Mouse (Mus musculus): ENCODE measurements at regions not wholly inside any gene's neighbourhood (a gene's known extent, or its start where the extent isn't known, plus 50 kb on each side); places are given as distances from the start of the nearest gene placed in this dataset.
"Not testable (repeated sequence)": the region's sequence is repeated elsewhere in the genome, so short reads cannot be mapped to it uniquely, and the experiment has no call there.

DNA sequence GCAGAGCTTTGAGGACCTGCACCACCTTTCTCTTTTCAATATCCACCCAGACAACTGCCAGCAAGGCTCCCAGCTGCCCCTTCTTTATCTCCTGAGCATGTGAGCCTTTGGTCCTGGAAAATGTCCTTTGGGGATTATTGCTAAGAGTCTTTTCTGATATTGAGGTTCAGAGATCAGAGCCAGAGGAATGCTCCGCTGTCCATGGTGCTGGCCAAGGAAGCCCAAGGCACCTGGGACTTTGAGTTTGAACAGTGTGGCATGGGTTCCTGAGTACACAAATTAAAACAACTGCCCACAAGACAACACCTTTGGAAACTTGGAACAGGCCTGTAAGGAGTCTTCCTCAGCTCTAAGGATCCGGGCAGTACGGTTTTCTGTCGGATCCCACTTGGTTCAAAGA is 52.6 kb upstream of the Slc28a3 start:
- Histone ChIP-seq H3K27me3 (ENCODE audit: control insufficient read depth, insufficient read depth, low read length) (no peaks in the 10 kb centered on the region), H3K9me3 (ENCODE audit: control insufficient read depth, low read length) (no peaks in the 10 kb centered on the region), H3K4me3 (ENCODE audit: low read depth, low read length) (no peak overlapping the region), H3K9ac (ENCODE audit: low read depth, low read length) (no peak overlapping the region), H3K36me3 (ENCODE audit: control insufficient read depth, insufficient read depth, low read length) (no peaks in the 10 kb centered on the region), H3K4me1 (replicated peaks; ENCODE audit: control insufficient read depth, insufficient read depth, low read length) (no peaks in the 10 kb centered on the region), H3K4me2 (replicated peaks; ENCODE audit: low read depth, low read length) (no peak overlapping the region), H3K27ac (ENCODE audit: low read depth, low read length) (no peak overlapping the region)
- DNase-seq (ENCODE audit: low spot score) = peak; percentile 42
- ATAC-seq (ENCODE audit: low FRiP score) = no peak
- WGBS = 77% methylated on average over 4 of the region's 4 CpGs

DNA sequence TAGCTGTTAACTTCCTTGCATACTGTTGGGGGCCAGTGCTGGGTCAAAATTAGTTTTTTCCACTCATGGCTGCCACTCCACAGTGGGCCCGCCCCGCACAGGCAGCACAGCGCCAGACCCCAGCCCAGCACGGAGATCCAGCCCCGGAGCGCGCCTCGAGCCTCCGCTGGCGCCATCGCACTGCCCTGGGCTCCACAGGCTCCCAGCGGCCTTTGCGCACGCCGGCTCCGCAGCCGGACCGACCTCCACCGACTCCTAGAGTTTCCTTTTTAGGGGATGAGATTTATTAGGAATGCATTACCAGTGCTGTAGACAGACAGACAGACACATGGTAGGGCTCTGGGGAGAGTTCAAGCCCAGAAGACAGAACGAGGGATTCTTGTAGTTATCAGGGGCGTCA is 58.0 kb upstream of the Slc28a3 start:
- Histone ChIP-seq H3K36me3 (ENCODE audit: control insufficient read depth, insufficient read depth, low read length) (no peaks in the 10 kb centered on the region), H3K27me3 (ENCODE audit: control insufficient read depth, insufficient read depth, low read length) (no peaks in the 10 kb centered on the region), H3K27ac (ENCODE audit: low read depth, low read length) (no peak overlapping the region), H3K4me1 (replicated peaks; ENCODE audit: control insufficient read depth, insufficient read depth, low read length) (0 out of 2 replicates have a peak, but pooled peaks cover 4% of the 10 kb centered on the region), H3K4me3 (ENCODE audit: low read depth, low read length) (no peak overlapping the region), H3K9ac (ENCODE audit: low read depth, low read length) (no peak overlapping the region), H3K9me3 (ENCODE audit: control insufficient read depth, low read length) (no peaks in the 10 kb centered on the region), H3K4me2 (replicated peaks; ENCODE audit: low read depth, low read length) (peak overlapping the region; percentile 9)
- WGBS = 53% methylated on average over 21 of the region's 21 CpGs
- no peak for ATAC-seq (ENCODE audit: low FRiP score)
- no peak for DNase-seq (ENCODE audit: low spot score)

DNA sequence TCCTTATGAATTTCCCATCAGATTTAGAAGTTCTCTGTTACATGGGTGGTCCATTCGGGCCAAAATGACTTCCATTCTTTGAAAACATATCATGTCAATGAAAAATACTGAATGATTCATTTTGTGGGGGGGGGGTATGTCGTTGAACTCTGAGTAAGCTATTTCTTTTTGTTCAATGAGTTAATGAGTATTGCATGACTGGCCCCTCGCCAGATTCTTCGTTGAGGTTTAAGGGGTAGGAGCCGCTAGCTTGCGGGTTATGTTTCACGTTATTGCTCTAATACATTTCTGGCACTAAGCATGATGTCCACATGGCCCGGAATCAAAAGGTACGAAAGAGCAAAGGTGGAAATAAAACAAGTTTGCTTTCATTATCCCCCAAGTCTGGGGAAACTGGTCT is 59.5 kb upstream of the Slc28a3 start:
- DNase-seq (ENCODE audit: low spot score) (no peak), ATAC-seq (ENCODE audit: low FRiP score) (no peak)
- H3K4me2 ChIP-seq (replicated peaks; ENCODE audit: low read depth, low read length) = no peak overlapping the region
- 0 out of 2 replicates have a peak, but pooled peaks cover 4% of the 10 kb centered on the region for H3K4me1 ChIP-seq (replicated peaks; ENCODE audit: control insufficient read depth, insufficient read depth, low read length)
- no peaks in the 10 kb centered on the region for H3K9me3 ChIP-seq (ENCODE audit: control insufficient read depth, low read length)
- no peak overlapping the region for H3K4me3 ChIP-seq (ENCODE audit: low read depth, low read length)
- H3K9ac ChIP-seq (ENCODE audit: low read depth, low read length) = no peak overlapping the region
- no peak overlapping the region for H3K27ac ChIP-seq (ENCODE audit: low read depth, low read length)
- WGBS = 83% methylated on average over 9 of the region's 9 CpGs
- H3K27me3 ChIP-seq (ENCODE audit: control insufficient read depth, insufficient read depth, low read length) = no peaks in the 10 kb centered on the region
- H3K36me3 ChIP-seq (ENCODE audit: control insufficient read depth, insufficient read depth, low read length) = no peaks in the 10 kb centered on the region

DNA sequence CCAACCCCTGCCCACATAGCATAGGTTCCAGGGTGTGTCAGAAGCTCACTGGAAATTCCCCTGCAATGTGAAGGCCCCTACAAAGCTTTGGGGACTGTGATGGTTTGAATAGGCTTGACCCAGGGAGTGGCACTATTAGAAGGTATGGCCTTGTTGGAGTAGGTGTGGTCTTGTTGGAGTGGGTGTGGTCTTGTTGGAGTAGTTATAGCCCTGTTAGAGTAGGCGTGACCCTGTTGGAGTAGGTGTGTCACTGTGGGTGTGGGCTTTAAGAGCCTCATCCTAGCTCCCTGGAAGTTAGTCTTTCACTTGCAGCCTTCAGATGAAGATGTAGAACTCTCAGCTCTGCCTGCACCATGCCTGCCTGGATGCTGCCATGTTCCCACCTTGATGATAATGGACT is 64.9 kb upstream of the Slc28a3 start:
- H3K4me3 ChIP-seq (ENCODE audit: low read depth, low read length); H3K4me1 ChIP-seq (replicated peaks; ENCODE audit: control insufficient read depth, insufficient read depth, low read length); H3K9ac ChIP-seq (ENCODE audit: low read depth, low read length); DNase-seq (ENCODE audit: low spot score); H3K27me3 ChIP-seq (ENCODE audit: control insufficient read depth, insufficient read depth, low read length); H3K36me3 ChIP-seq (ENCODE audit: control insufficient read depth, insufficient read depth, low read length); H3K27ac ChIP-seq (ENCODE audit: low read depth, low read length); ATAC-seq (ENCODE audit: low FRiP score); H3K4me2 ChIP-seq (replicated peaks; ENCODE audit: low read depth, low read length); H3K9me3 ChIP-seq (ENCODE audit: control insufficient read depth, low read length): not testable (repeated sequence)
- WGBS = 78% methylated on average over 1 of the region's 1 CpGs

DNA sequence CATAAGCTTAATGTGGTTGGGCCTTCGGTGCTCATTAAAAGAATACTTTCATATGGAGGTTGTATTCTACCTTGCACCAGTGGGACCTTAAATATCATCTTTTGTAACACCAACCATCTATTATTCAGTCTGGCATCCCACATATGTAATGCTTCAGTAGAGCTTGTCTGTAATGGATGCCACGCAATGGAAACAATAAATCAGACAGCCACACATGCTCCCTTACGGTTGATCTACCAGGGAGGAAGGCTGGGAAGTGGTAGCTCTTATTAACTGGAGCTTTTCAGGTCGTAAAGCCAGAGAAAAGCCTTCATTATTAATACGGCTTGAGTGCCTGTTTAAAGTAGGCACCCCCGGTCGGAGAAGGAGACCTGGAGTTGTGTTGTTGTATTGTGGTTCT is 66.8 kb upstream of the Slc28a3 start:
- Histone ChIP-seq H3K9ac (ENCODE audit: low read depth, low read length) (no peak overlapping the region), H3K27ac (ENCODE audit: low read depth, low read length) (no peak overlapping the region), H3K4me2 (replicated peaks; ENCODE audit: low read depth, low read length) (no peak overlapping the region), H3K9me3 (ENCODE audit: control insufficient read depth, low read length) (no peaks in the 10 kb centered on the region), H3K4me3 (ENCODE audit: low read depth, low read length) (no peak overlapping the region), H3K27me3 (ENCODE audit: control insufficient read depth, insufficient read depth, low read length) (no peaks in the 10 kb centered on the region), H3K36me3 (ENCODE audit: control insufficient read depth, insufficient read depth, low read length) (no peaks in the 10 kb centered on the region), H3K4me1 (replicated peaks; ENCODE audit: control insufficient read depth, insufficient read depth, low read length) (no peaks in the 10 kb centered on the region)
- WGBS = 78% methylated on average over 7 of the region's 7 CpGs
- no peak for ATAC-seq (ENCODE audit: low FRiP score)
- no peak for DNase-seq (ENCODE audit: low spot score)

DNA sequence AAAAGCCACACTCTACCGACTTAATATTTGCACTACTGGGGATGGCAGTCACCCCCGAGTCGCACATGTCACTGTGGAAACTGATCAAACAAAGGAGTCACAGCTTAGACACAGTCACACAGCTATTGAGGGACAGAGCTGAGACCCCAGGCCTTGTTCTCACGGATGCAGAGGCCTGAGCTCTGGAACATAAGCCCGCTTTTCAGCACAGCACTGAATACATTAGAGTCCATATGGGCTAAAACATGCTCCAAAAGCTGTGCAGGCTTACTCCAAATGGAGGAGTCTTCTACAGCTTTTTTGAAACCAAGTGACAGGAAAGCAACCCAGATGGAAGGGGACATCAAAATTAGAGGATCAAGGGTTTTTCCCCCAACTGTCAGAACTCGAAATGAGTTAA is 69.0 kb upstream of the Slc28a3 start:
- Histone ChIP-seq H3K9me3 (ENCODE audit: control insufficient read depth, low read length) (no peaks in the 10 kb centered on the region), H3K4me3 (ENCODE audit: low read depth, low read length) (no peak overlapping the region), H3K36me3 (ENCODE audit: control insufficient read depth, insufficient read depth, low read length) (no peaks in the 10 kb centered on the region), H3K4me1 (replicated peaks; ENCODE audit: control insufficient read depth, insufficient read depth, low read length) (no peaks in the 10 kb centered on the region), H3K9ac (ENCODE audit: low read depth, low read length) (no peak overlapping the region), H3K27ac (ENCODE audit: low read depth, low read length) (no peak overlapping the region), H3K4me2 (replicated peaks; ENCODE audit: low read depth, low read length) (no peak overlapping the region), H3K27me3 (ENCODE audit: control insufficient read depth, insufficient read depth, low read length) (no peaks in the 10 kb centered on the region)
- ATAC-seq (ENCODE audit: low FRiP score) = no peak
- WGBS = 87% methylated on average over 6 of the region's 6 CpGs
- no peak for DNase-seq (ENCODE audit: low spot score)

DNA sequence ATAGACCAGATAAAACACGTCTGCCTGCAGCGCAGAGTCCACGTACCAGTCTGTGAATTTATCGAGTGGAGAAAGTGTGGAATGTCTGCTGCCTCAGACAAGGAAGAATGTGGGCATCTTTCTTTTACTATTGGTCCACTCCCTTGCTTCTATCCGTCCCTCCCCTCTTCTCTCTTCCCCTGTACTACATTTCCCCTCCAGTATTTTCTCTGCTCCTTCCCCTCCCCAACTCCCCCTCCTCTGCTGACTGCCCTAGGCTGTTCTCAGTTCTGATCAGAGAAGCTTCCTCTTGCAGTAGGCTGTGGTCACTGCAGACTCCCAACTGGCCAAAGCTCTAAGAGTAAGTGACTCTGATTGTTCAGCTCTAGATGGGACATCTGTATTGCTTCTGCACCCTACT is 76.1 kb upstream of the Slc28a3 start:
- 74% methylated on average over 5 of the region's 5 CpGs for WGBS
- ATAC-seq (ENCODE audit: low FRiP score) (no peak), DNase-seq (ENCODE audit: low spot score) (no peak)
- H3K27me3 ChIP-seq (ENCODE audit: control insufficient read depth, insufficient read depth, low read length) = no peaks in the 10 kb centered on the region
- no peak overlapping the region for H3K4me2 ChIP-seq (replicated peaks; ENCODE audit: low read depth, low read length)
- H3K4me3 ChIP-seq (ENCODE audit: low read depth, low read length) = no peak overlapping the region
- no peak overlapping the region for H3K27ac ChIP-seq (ENCODE audit: low read depth, low read length)
- no peak overlapping the region for H3K9ac ChIP-seq (ENCODE audit: low read depth, low read length)
- H3K9me3 ChIP-seq (ENCODE audit: control insufficient read depth, low read length) = no peaks in the 10 kb centered on the region
- no peaks in the 10 kb centered on the region for H3K36me3 ChIP-seq (ENCODE audit: control insufficient read depth, insufficient read depth, low read length)
- H3K4me1 ChIP-seq (replicated peaks; ENCODE audit: control insufficient read depth, insufficient read depth, low read length) = no peaks in the 10 kb centered on the region

DNA sequence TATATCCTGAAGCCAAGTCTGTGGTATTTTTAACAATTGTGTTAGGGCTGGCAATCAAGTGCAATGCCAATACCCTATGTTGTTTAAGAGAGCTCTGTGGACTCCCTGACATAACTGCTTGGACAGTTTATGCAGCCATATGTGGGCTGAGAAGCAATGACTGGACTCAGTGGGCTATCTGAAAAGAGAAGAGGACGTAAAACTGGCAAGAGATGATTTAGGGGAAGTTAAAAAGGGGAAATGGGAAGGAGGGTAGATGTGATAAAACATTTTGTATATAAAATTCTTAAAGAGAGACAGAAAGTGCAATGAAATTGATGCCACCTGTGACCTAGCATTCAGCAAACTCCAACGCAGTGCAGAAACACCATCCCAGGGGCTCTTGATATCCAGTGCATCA is 76.9 kb upstream of the Slc28a3 start:
- H3K36me3 ChIP-seq (ENCODE audit: control insufficient read depth, insufficient read depth, low read length) = no peaks in the 10 kb centered on the region
- H3K27ac ChIP-seq (ENCODE audit: low read depth, low read length) = no peak overlapping the region
- no peak for ATAC-seq (ENCODE audit: low FRiP score)

DNA sequence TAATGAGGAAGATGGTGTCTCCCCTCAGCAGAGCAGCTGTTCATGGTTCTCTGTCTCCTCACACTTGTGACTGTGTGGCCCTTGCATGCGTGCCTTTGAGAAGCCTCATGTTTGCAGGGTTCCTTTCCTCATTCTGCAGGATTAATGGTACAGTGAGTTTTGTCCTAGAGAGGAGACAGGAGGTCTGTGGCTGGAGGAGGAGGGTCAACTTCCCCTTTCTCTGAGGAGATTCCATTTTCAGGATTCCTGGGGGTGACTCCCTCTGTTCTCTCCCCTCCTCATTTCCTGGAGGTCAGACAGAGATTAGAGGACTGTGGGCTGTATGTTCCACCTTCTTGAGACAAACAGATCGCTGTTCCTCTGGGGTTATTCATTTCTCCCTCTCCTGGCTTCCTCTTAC is 77.6 kb upstream of the Slc28a3 start:
- DNase-seq (ENCODE audit: low spot score) (no peak), ATAC-seq (ENCODE audit: low FRiP score) (no peak)
- H3K9ac ChIP-seq (ENCODE audit: low read depth, low read length) = no peak overlapping the region
- WGBS = 74% methylated on average over 2 of the region's 2 CpGs
- H3K4me1 ChIP-seq (replicated peaks; ENCODE audit: control insufficient read depth, insufficient read depth, low read length) = no peaks in the 10 kb centered on the region
- no peak overlapping the region for H3K4me3 ChIP-seq (ENCODE audit: low read depth, low read length)
- no peaks in the 10 kb centered on the region for H3K27me3 ChIP-seq (ENCODE audit: control insufficient read depth, insufficient read depth, low read length)
- no peaks in the 10 kb centered on the region for H3K36me3 ChIP-seq (ENCODE audit: control insufficient read depth, insufficient read depth, low read length)
- no peak overlapping the region for H3K4me2 ChIP-seq (replicated peaks; ENCODE audit: low read depth, low read length)
- H3K27ac ChIP-seq (ENCODE audit: low read depth, low read length) = no peak overlapping the region
- no peaks in the 10 kb centered on the region for H3K9me3 ChIP-seq (ENCODE audit: control insufficient read depth, low read length)

More for the DNA sequence above, 76.9 kb upstream of the Slc28a3 start:
- Histone ChIP-seq H3K4me1 (replicated peaks; ENCODE audit: control insufficient read depth, insufficient read depth, low read length) (no peaks in the 10 kb centered on the region), H3K9me3 (ENCODE audit: control insufficient read depth, low read length) (no peaks in the 10 kb centered on the region), H3K4me3 (ENCODE audit: low read depth, low read length) (no peak overlapping the region), H3K9ac (ENCODE audit: low read depth, low read length) (no peak overlapping the region), H3K4me2 (replicated peaks; ENCODE audit: low read depth, low read length) (no peak overlapping the region), H3K27me3 (ENCODE audit: control insufficient read depth, insufficient read depth, low read length) (no peaks in the 10 kb centered on the region)
- DNase-seq (ENCODE audit: low spot score) = no peak
- WGBS = 84% methylated on average over 2 of the region's 2 CpGs
